Mouse (Mus musculus) myocyte (in vitro differentiated cells): Measurements from ENCODE around the gene Saxo1. TPM values are rescaled to one million over a fixed set of nuclear protein-coding genes. Genes with fewer than 3 reads are reported as not detected.

Experiments used
- H3K27me3 ChIP-seq: one replicate; pipeline ENCODE4 v1.6.1; 2011; ENCODE audit not compliant: control insufficient read depth, insufficient read depth, insufficient read length
- H3K36me3 ChIP-seq: one replicate; pipeline ENCODE4 v1.6.1; 2011; ENCODE audit not compliant: control insufficient read depth, insufficient read depth
- H3K4me2 ChIP-seq: one replicate; pipeline ENCODE4 v1.6.1; 2011; ENCODE audit warnings: low read depth, control low read depth
- H3K4me3 ChIP-seq: one replicate; pipeline ENCODE4 v1.5.1; 2011; ENCODE audit warnings: mild to moderate bottlenecking, control low read depth, moderate library complexity
- H3K79me2 ChIP-seq: one replicate; pipeline ENCODE4 v1.6.1; 2011; ENCODE audit not compliant: control insufficient read depth, insufficient read depth
- H3ac ChIP-seq: one replicate; pipeline ENCODE4 v1.6.1; 2011; ENCODE audit not compliant: control insufficient read depth, insufficient read length
- CEBPB ChIP-seq: IDR thresholded peaks from 2 replicates; pipeline ENCODE4 v1.6.1; 2011; ENCODE audit warnings: mild to moderate bottlenecking, moderate library complexity; ENCODE audit not compliant: poor library complexity, insufficient read depth, severe bottlenecking
- E2F4 ChIP-seq: IDR thresholded peaks from one replicate; pipeline ENCODE4 v1.6.1; 2011; ENCODE audit warnings: mild to moderate bottlenecking, control low read depth, moderate library complexity; ENCODE audit not compliant: insufficient read depth
- MAX ChIP-seq: IDR thresholded peaks from one replicate; pipeline ENCODE4 v1.6.1; 2011; ENCODE audit warnings: low read depth, mild to moderate bottlenecking, control low read depth
- MYOD1 ChIP-seq, 3 experiments: IDR thresholded peaks; one replicate each; pipeline ENCODE4 v1.6.1; 2011; ENCODE audit warnings: control low read depth in 2 of 3, low read depth in 2 of 3, mild to moderate bottlenecking in 2 of 3, moderate library complexity in 1 of 3; ENCODE audit not compliant: insufficient read length in 2 of 3, control insufficient read depth in 1 of 3
- MYOG ChIP-seq, 3 experiments: IDR thresholded peaks; one replicate each; pipeline ENCODE4 v1.6.1; 2011; ENCODE audit warnings: control low read depth in 2 of 3, low read depth in 2 of 3, mild to moderate bottlenecking in 2 of 3; ENCODE audit not compliant: insufficient read length in 2 of 3, control insufficient read depth in 1 of 3, insufficient read depth in 1 of 3
- POLR2A ChIP-seq: IDR thresholded peaks from one replicate; pipeline ENCODE4 v1.6.1; 2011; ENCODE audit warnings: low read depth, mild to moderate bottlenecking, control low read depth, moderate library complexity; ENCODE audit not compliant: insufficient read length
- POLR2AphosphoS2 ChIP-seq: IDR thresholded peaks from one replicate; pipeline ENCODE4 v1.6.1; 2011; ENCODE audit warnings: low read depth, control low read depth; ENCODE audit not compliant: insufficient read length
- REST ChIP-seq: IDR thresholded peaks from one replicate; pipeline ENCODE4 v1.6.1; 2011; ENCODE audit warnings: mild to moderate bottlenecking, control low read depth, moderate library complexity; ENCODE audit not compliant: insufficient read depth, insufficient read length
- SRF ChIP-seq: IDR thresholded peaks from one replicate; pipeline ENCODE4 v1.6.1; 2011; ENCODE audit warnings: low read depth; ENCODE audit not compliant: control insufficient read depth, insufficient read length
- TCF12 ChIP-seq: IDR thresholded peaks from one replicate; pipeline ENCODE4 v1.6.1; 2011; ENCODE audit warnings: mild to moderate bottlenecking, control low read depth; ENCODE audit not compliant: poor library complexity, insufficient read depth, severe bottlenecking
- TCF3 ChIP-seq: IDR thresholded peaks from one replicate; pipeline ENCODE4 v1.6.1; 2011; ENCODE audit warnings: low read depth, control low read depth; ENCODE audit not compliant: insufficient read length
- USF1 ChIP-seq: IDR thresholded peaks from one replicate; pipeline ENCODE4 v1.6.1; 2011; ENCODE audit warnings: low read depth, mild to moderate bottlenecking, control low read depth, moderate library complexity
- polyA plus RNA-seq: library from polyadenylated mRNA; unstranded; fragments of >200 nt; fragmentation: generic; extraction: Trizol; gene quantifications from one replicate; pipeline ENCODE4 v1.2.1, GENCODE M21; 2012; ENCODE audit warnings: missing spikeins

Saxo1 gene
- polyA plus RNA-seq, 1 experiment = not detected

DNA sequence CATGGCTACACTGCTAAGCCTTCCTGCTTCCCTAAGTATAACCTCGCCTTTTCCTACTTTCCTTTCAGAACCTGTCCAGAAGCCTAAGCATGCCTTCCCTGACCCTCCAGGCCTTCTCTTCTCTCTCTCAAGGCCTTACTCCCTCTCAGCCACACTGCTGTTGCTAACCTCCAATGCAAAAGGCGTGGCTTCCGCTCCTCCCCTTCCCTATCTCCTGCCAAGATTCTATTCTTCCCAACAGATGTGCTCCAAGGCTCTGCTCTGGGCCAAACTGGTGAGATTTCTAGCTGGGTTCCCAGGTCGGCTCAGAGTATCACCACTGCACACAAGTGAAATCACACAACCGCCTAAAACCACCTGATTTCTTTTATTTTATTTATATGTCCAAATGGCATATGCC lies 69.0 kb downstream of the Saxo1 start:
- H3K36me3 ChIP-seq = no peaks in the 10 kb centered on the region
- no peak for TF ChIP-seq MYOG (IDR thresholded peaks at IDR 0.05; ENCODE audit: control insufficient read depth in 1 of 3, insufficient read depth in 1 of 3, insufficient read length in 2 of 3, low read depth in 2 of 3)
- no peak for TF ChIP-seq MAX
- no peak for TF ChIP-seq SRF
- TF ChIP-seq MYOD1 (IDR thresholded peaks at IDR 0.05; ENCODE audit: control insufficient read depth in 1 of 3, insufficient read length in 2 of 3, low read depth in 2 of 3) = no peak
- no peak for TF ChIP-seq TCF12
- TF ChIP-seq REST = no peak
- TF ChIP-seq POLR2AphosphoS2 = no peak
- no peak for TF ChIP-seq CEBPB
- no peak for TF ChIP-seq TCF3
- no peak for TF ChIP-seq POLR2A
- no peak for TF ChIP-seq E2F4
- no peak for TF ChIP-seq USF1
- no peak overlapping the region for H3K4me3 ChIP-seq
- H3ac ChIP-seq = no peak overlapping the region
- H3K4me2 ChIP-seq = no peak overlapping the region
- no peaks in the 10 kb centered on the region for H3K79me2 ChIP-seq
- H3K27me3 ChIP-seq = no peaks in the 10 kb centered on the region

- TF ChIP-seq USF1 (no peak), REST (no peak), MYOD1 (IDR thresholded peaks at IDR 0.05; ENCODE audit: control insufficient read depth in 1 of 3, insufficient read length in 2 of 3, low read depth in 2 of 3) (no peak)
- Histone ChIP-seq H3K36me3 (no peaks in the 10 kb centered on the region), H3K4me3 (no peak overlapping the region), H3ac (no peak overlapping the region), H3K4me2 (no peak overlapping the region), H3K79me2 (no peaks in the 10 kb centered on the region), H3K27me3 (no peaks in the 10 kb centered on the region)
Measured at GRCm38 (mm10) chr4:86486901-86487300, 71.2 kb downstream of the Saxo1 start.

DNA sequence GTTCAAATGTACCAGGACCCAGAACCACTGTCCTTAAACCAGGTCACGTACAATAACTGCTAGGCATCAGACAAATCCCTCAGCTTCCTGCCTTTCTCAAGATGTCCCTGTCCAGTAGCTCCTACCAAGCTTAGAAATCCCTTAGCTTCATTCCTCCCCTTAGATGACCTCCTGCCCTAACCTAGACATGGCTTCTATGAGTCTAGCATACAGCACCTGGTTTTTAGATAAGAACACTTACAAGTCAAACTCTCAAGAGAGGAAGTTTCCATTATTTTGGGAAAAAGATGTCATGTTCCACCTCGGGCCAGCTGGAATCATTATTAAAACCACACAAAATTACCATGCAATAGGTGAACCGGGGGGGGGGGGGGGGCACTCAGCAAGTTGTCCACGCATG lies 71.6 kb downstream of the Saxo1 start:
- H3K4me2 ChIP-seq = no peak overlapping the region
- no peaks in the 10 kb centered on the region for H3K36me3 ChIP-seq
- TF ChIP-seq E2F4 (no peak), SRF (no peak), POLR2AphosphoS2 (no peak), POLR2A (no peak), REST (no peak), TCF12 (no peak), USF1 (no peak), TCF3 (no peak), CEBPB (no peak), MYOG (IDR thresholded peaks at IDR 0.05; ENCODE audit: control insufficient read depth in 1 of 3, insufficient read depth in 1 of 3, insufficient read length in 2 of 3, low read depth in 2 of 3) (no peak), MYOD1 (IDR thresholded peaks at IDR 0.05; ENCODE audit: control insufficient read depth in 1 of 3, insufficient read length in 2 of 3, low read depth in 2 of 3) (no peak), MAX (no peak)
- no peaks in the 10 kb centered on the region for H3K79me2 ChIP-seq
- H3K27me3 ChIP-seq = no peaks in the 10 kb centered on the region
- H3K4me3 ChIP-seq = no peak overlapping the region
- no peak overlapping the region for H3ac ChIP-seq

DNA sequence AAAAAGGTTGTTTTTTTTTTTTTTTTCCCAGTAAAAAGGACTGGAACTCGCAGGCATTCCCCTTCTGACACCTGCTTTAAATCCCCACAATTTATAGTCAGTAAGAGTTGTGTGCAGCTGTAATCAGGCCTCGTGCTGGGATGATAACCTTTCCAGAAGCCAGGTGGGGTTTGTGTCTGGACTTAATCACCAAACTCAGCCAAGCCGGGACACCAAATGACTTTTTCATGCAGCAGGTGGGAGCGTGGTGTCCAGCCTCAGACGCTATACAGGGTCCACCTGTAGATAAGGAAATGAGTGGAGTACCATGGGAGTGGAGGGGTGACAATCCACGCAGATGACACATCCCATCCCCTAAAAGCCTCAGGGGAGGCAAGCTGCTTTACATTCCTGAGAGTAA lies 73.1 kb downstream of the Saxo1 start:
- Histone ChIP-seq H3K36me3 (no peaks in the 10 kb centered on the region), H3K79me2 (no peaks in the 10 kb centered on the region), H3ac (no peak overlapping the region), H3K4me3 (no peak overlapping the region), H3K4me2 (no peak overlapping the region), H3K27me3 (peaks cover 3% of the 10 kb centered on the region)
- TF ChIP-seq CEBPB (no peak), MYOG (IDR thresholded peaks at IDR 0.05; ENCODE audit: control insufficient read depth in 1 of 3, insufficient read depth in 1 of 3, insufficient read length in 2 of 3, low read depth in 2 of 3) (no peak), MYOD1 (IDR thresholded peaks at IDR 0.05; ENCODE audit: control insufficient read depth in 1 of 3, insufficient read length in 2 of 3, low read depth in 2 of 3) (no peak), SRF (no peak), REST (no peak), POLR2AphosphoS2 (no peak)

DNA sequence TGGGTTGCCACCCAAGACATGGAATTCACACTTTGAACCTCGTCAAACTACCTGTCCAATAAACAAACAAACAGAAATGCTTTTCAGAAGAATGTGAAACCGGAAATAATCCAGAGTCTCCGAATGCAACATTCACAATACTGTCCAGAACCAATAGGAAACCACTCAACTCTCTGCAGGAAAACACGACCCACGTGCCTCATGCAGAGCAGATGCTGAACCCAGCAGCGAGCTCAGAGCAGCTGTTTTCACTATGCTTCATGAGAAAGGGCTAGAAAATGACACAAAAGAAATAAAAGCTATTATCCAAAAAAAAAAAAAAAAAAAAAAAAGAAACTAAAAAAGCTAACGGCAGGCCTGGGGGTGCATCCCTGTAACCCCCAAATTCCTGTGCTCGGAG lies 74.4 kb downstream of the Saxo1 start:
- H3K79me2 ChIP-seq = no peaks in the 10 kb centered on the region
- H3ac ChIP-seq = no peak overlapping the region
- no peak overlapping the region for H3K4me3 ChIP-seq
- H3K27me3 ChIP-seq = peaks cover 3% of the 10 kb centered on the region
- no peak overlapping the region for H3K4me2 ChIP-seq
- H3K36me3 ChIP-seq = no peaks in the 10 kb centered on the region
- TF ChIP-seq TCF12 = no peak
- no peak for TF ChIP-seq USF1
- TF ChIP-seq E2F4 = no peak
- no peak for TF ChIP-seq MYOG (IDR thresholded peaks at IDR 0.05; ENCODE audit: control insufficient read depth in 1 of 3, insufficient read depth in 1 of 3, insufficient read length in 2 of 3, low read depth in 2 of 3)
- no peak for TF ChIP-seq TCF3
- no peak for TF ChIP-seq POLR2A
- TF ChIP-seq SRF = no peak
- TF ChIP-seq REST = no peak
- TF ChIP-seq POLR2AphosphoS2 = no peak
- TF ChIP-seq MYOD1 (IDR thresholded peaks at IDR 0.05; ENCODE audit: control insufficient read depth in 1 of 3, insufficient read length in 2 of 3, low read depth in 2 of 3) = no peak
- TF ChIP-seq CEBPB = no peak
- TF ChIP-seq MAX = no peak
